Mouse (Mus musculus) kidney, adult 2 months (tissue): ENCODE data around the gene Bok.

ENCODE experiments used
- CTCF ChIP-seq: fragments of 200-500 bp; conservative IDR thresholded peaks from 2 replicates; pipeline ENCODE4 v1.5.1; 2011; ENCODE audit warnings: low read depth, mild to moderate bottlenecking, control low read depth, low read length, moderate library complexity, mixed read lengths; ENCODE audit not compliant: insufficient read depth, insufficient read length
- POLR2A ChIP-seq: fragments of 200-500 bp; IDR thresholded peaks from one replicate; pipeline ENCODE4 v1.6.1; 2011; ENCODE audit warnings: low read depth, low read length, control low read depth

DNA sequence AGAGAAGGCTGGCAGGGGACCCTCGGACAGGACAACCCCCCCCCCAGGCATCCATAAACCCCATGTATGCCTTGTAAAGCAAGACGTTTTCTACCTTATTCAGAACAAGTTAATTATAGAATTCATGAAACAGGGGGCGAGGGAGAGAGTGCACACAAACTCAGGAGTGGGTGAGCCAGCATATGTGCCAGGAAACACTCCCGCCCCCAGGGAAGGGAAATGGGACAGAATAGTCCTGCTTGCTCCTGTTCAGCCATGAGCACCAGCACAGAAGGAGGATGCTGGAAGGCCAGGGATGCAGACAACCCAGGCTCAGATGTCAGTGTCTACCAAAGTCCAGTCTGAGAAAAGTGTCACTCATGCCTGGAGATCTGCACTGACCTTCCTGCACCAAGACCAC, 13.7 kb downstream of the Bok start:
- TF ChIP-seq POLR2A: no peak
- no peak for TF ChIP-seq CTCF
